Mouse (Mus musculus) forebrain, embryonic 12.5 days (tissue): ENCODE measurements at regions not wholly inside any gene's neighbourhood (a gene's known extent, or its start where the extent isn't known, plus 50 kb on each side); places are given as distances from the start of the nearest gene placed in this dataset.

Experiments
- ATAC-seq: fragments of 200-750 bp; cut with Nextera tagmentation; 2 replicates; pipeline ENCODE4 v1.8.0; 2017; ENCODE audit warnings: moderate TSS enrichment; ENCODE audit not compliant: low FRiP score
- H3K27ac ChIP-seq: fragments of 300-500 bp; sonication (generic); 2 replicates; pipeline ENCODE4 v1.5.1; 2016; ENCODE audit warnings: mild to moderate bottlenecking
- H3K27me3 ChIP-seq: fragments of 300-500 bp; sonication (generic); 2 replicates; pipeline ENCODE4 v1.6.1; 2016; ENCODE audit warnings: mild to moderate bottlenecking
- H3K36me3 ChIP-seq: fragments of 300-500 bp; sonication (generic); replicated peaks from 2 replicates; pipeline ENCODE4 v1.6.1; 2016; ENCODE audit warnings: mild to moderate bottlenecking
- H3K4me1 ChIP-seq: fragments of 300-500 bp; sonication (generic); 2 replicates; pipeline ENCODE4 v1.6.1; 2016
- H3K4me2 ChIP-seq: fragments of 300-500 bp; sonication (generic); 2 replicates; pipeline ENCODE4 v1.6.1; 2016; ENCODE audit warnings: mild to moderate bottlenecking, moderate library complexity
- H3K4me3 ChIP-seq: fragments of 300-500 bp; sonication (generic); replicated peaks from 2 replicates; pipeline ENCODE4 v1.5.1; 2016; ENCODE audit warnings: mild to moderate bottlenecking
- H3K9ac ChIP-seq: fragments of 300-500 bp; sonication (generic); 2 replicates; pipeline ENCODE4 v1.6.1; 2016; ENCODE audit warnings: mild to moderate bottlenecking
- H3K9me3 ChIP-seq: fragments of 300-500 bp; sonication (generic); 2 replicates; pipeline ENCODE4 v1.6.1; 2016
- WGBS: fragments of 180-500 bp; shearing (Covaris S2); methylation state at CpG from one replicate; pipeline ENCODE4 v1.1.7; 2016; 5-methylcytosine and 5-hydroxymethylcytosine counted together

DNA sequence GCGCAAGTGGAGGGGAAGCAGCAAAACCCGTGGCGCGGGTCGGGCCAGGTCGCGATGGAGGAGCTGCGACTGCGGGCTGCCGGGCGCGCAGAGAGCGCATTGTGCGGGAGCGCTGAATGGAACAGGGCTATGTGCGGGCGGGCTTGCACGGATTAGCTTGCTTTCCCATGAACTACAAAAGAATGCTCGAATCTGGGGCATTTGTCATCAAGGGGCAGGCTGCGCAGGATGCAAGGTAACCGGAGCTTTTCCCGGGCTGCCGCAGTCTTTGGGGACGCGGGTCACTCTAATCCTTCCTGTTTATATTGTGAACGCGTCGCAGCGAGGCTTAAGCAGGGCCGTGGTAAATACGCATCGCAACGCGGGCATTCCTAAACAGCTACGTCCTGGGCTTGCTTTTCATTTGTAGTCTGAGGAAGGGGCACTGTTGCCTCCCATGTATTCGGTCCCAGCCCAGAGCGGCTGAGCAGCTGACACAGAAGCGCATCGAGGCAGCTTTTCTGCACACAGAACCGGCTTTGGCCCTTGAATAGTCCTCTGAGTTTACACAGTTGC is 64.8 kb upstream of the Akt3 start:
- no peaks in the 10 kb centered on the region for H3K36me3 ChIP-seq
- 0 out of 2 replicates have a peak, but pooled peaks cover 2% of the 10 kb centered on the region for H3K9me3 ChIP-seq
- H3K4me1 ChIP-seq = peaks cover 19% of the 10 kb centered on the region
- peak overlapping the region; percentile 73 for H3K4me2 ChIP-seq
- peak overlapping the region; percentile 83 for H3K27ac ChIP-seq
- peak; percentile 89 for ATAC-seq
- peak overlapping the region; percentile 44 for H3K4me3 ChIP-seq
- H3K9ac ChIP-seq = peak overlapping the region; percentile 60
- no peaks in the 10 kb centered on the region for H3K27me3 ChIP-seq
- under 1% methylated on average over 40 of the region's 40 CpGs for WGBS

DNA sequence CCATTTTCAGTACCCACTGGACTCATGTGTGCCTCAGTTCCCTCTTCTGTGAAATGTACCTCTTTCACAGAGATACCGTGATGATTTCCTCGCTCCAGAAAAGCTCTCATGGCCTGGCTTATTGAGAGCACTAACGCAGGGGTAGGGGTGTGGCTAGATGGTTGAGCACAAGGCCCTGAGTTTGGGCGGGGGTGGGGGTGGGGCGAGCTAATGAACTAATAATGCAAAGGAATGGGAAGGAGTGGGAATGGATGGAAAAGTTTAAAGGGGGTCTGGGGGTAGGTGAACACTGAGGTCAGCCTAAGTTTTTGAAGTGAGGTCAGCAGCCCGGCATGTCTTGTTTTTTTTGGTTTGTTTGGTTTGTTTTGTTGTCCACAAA is 64.3 kb upstream of the Akt3 start:
- ATAC-seq = peak; percentile 78
- Histone ChIP-seq H3K4me3 (peak overlapping the region; percentile 44), H3K4me2 (peak overlapping the region; percentile 73), H3K36me3 (no peaks in the 10 kb centered on the region), H3K27me3 (no peaks in the 10 kb centered on the region), H3K4me1 (peaks cover 19% of the 10 kb centered on the region), H3K27ac (peak overlapping the region; percentile 83), H3K9me3 (0 out of 2 replicates have a peak, but pooled peaks cover 2% of the 10 kb centered on the region), H3K9ac (peak overlapping the region; percentile 60)
- 2% methylated on average over 6 of the region's 6 CpGs for WGBS

DNA sequence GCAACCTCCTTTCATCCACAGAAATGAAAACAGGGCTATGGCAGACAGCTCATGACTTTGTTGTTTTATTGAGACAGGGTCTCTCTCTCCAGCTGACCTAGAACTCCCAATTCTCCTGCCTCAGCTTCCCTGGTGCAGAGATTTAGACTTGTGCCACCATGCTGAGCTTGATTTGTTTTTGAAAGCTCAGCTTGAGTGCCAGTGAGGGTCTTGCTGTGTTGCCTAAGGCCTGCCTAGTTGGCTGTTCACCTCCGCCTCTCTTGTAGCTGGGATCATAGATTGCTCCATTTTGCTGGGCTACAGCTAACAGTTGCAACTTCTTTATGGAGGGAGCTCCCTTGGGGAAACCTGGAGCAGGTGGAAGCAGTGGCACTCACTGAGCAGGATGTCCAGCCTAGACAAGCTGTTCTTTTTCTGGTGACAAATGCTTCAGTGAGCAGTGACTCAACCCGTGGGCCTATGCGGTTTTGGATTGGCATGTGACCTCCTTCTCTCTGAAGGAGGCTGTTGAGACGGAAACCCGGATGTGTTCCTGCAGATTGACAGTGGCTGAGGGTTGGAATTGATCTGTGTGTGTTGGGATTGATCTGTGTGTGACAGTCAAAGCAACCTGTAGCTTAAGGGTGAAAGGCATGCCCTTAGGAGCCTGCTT is 63.8 kb upstream of the Akt3 start:
- no peak overlapping the region for H3K4me2 ChIP-seq

DNA sequence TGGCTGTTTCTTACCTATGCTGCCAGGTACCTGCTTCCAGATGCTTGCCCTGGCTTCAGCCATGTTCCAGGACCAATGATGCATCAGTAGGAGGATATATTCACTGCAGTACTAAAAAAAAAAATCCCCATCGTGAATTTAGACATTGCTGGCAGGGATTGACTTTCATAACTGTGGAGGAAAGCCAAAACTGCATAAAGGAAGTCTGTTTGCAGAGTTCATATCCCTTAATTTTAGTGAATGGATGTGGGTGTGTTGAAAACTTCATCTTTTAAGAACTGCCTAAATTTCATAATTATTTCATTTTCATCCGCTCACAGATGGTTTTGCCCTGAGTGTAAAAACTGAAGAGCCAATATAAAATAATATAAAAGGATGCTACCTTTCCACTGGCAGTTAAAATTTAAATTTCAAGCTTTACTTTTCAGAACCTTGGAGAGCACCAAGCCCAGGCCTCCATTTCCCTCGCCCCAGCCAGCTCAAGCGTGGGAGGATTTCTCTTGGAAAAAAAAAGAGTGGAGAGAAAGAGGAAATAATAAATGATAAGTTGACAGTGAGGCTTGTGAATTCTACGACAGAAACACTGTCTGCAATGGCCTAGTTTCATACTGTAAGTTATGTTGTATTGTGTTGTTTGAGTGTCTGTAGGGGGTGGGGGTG is 50.3 kb upstream of the Akt3 start:
- Histone ChIP-seq H3K9ac (no peak overlapping the region), H3K27ac (no peak overlapping the region), H3K27me3 (no peaks in the 10 kb centered on the region), H3K9me3 (no peaks in the 10 kb centered on the region), H3K4me3 (no peak overlapping the region), H3K36me3 (no peaks in the 10 kb centered on the region), H3K4me2 (no peak overlapping the region), H3K4me1 (peaks cover 11% of the 10 kb centered on the region)
- ATAC-seq = no peak
- WGBS = 36% methylated on average over 5 of the region's 5 CpGs

More for the DNA sequence above, 63.8 kb upstream of the Akt3 start:
- no peak overlapping the region for H3K4me3 ChIP-seq
- no peak; the same call in 1 of the 2 replicates for ATAC-seq
- WGBS = 34% methylated on average over 5 of the region's 5 CpGs
- 0 out of 2 replicates have a peak, but pooled peaks cover 2% of the 10 kb centered on the region for H3K9me3 ChIP-seq
- H3K4me1 ChIP-seq = peaks cover 19% of the 10 kb centered on the region
- H3K9ac ChIP-seq = no peak overlapping the region
- no peaks in the 10 kb centered on the region for H3K27me3 ChIP-seq
- H3K36me3 ChIP-seq = no peaks in the 10 kb centered on the region
- peak overlapping the region; percentile 83; the same call in 1 of the 2 replicates for H3K27ac ChIP-seq
